In genomic region chr9:73162571-73163333, GRCm38 (mm10) we compare ENCODE assay signal across 8 mouse cellular contexts. TPM values are rescaled to one million over a fixed set of nuclear protein-coding genes. Genes with fewer than 3 reads are reported as not detected.
DNase-seq lines count a peak whose midpoint lies in the region; ATAC-seq and TF ChIP-seq lines count a peak whose summit lies in the region.

No protein-coding gene starts in this region.

- no peak overlapping the region for H3K27ac ChIP-seq in embryonic facial prominence, embryonic 13.5 days
- H3K27ac ChIP-seq in heart, embryonic 12.5 days (ENCODE audit: poor library complexity, severe bottlenecking): no peak overlapping the region
- H3K27ac ChIP-seq in kidney, postnatal 0 days: no peak overlapping the region
- no peak overlapping the region for H3K27ac ChIP-seq in liver, adult 2 months (replicated peaks; ENCODE audit: insufficient read depth, low read depth, low read length)
- H3K27ac ChIP-seq in stomach, embryonic 14.5 days (ENCODE audit: low read length): no peak overlapping the region

- no peaks in the 10 kb centered on the region for H3K36me3 ChIP-seq in embryonic facial prominence, embryonic 13.5 days
- no peaks in the 10 kb centered on the region for H3K36me3 ChIP-seq in heart, embryonic 12.5 days
- H3K36me3 ChIP-seq in kidney, postnatal 0 days (ENCODE audit: insufficient read depth, low read length): no peaks in the 10 kb centered on the region
- no peaks in the 10 kb centered on the region for H3K36me3 ChIP-seq in liver, adult 2 months (ENCODE audit: control insufficient read depth, insufficient read depth, low read length)
- H3K36me3 ChIP-seq in myocyte (ENCODE audit: control insufficient read depth, insufficient read depth): no peaks in the 10 kb centered on the region
- H3K36me3 ChIP-seq in stomach, embryonic 14.5 days (ENCODE audit: control insufficient read depth, insufficient read depth, low read length): no peaks in the 10 kb centered on the region

- TF ChIP-seq CTCF in kidney, postnatal 0 days (IDR thresholded peaks at IDR 0.05; ENCODE audit: low read depth): peak; percentile 93
- peak; percentile 52; the same call in 1 of the 2 replicates for TF ChIP-seq CTCF in liver, adult 2 months (IDR thresholded peaks at IDR 0.05; ENCODE audit: low read depth, low read length)

- no peak for ATAC-seq in embryonic facial prominence, embryonic 13.5 days (ENCODE audit: insufficient number of reproducible peaks, insufficient read depth, low FRiP score, low TSS enrichment, low read depth)
- no peak for ATAC-seq in heart, embryonic 12.5 days (ENCODE audit: insufficient number of reproducible peaks, low FRiP score)
- ATAC-seq in kidney, postnatal 0 days (replicated peaks; ENCODE audit: low FRiP score, low read depth): 0 out of 2 replicates have a peak, but pooled peaks have one; percentile 33
- no peak for ATAC-seq in stomach, embryonic 14.5 days (ENCODE audit: insufficient number of reproducible peaks, insufficient read depth, low FRiP score, low read depth)

- H3K4me2 ChIP-seq in embryonic facial prominence, embryonic 13.5 days: peak overlapping the region; percentile 60
- peak overlapping the region; percentile 68 for H3K4me2 ChIP-seq in heart, embryonic 12.5 days
- H3K4me2 ChIP-seq in kidney, postnatal 0 days (ENCODE audit: low read length): peak overlapping the region; percentile 50
- H3K4me2 ChIP-seq in myocyte (ENCODE audit: low read depth): peak overlapping the region; percentile 61
- peak overlapping the region; percentile 47 for H3K4me2 ChIP-seq in stomach, embryonic 14.5 days (replicated peaks; ENCODE audit: low read depth, low read length)

- peak overlapping the region; percentile 46; the same call in 1 of the 2 replicates for H3K9ac ChIP-seq in embryonic facial prominence, embryonic 13.5 days
- H3K9ac ChIP-seq in heart, embryonic 12.5 days: peak overlapping the region; percentile 71; the same call in 1 of the 2 replicates
- H3K9ac ChIP-seq in kidney, postnatal 0 days (ENCODE audit: low read depth, low read length): no peak overlapping the region
- no peak overlapping the region for H3K9ac ChIP-seq in liver, adult 2 months (ENCODE audit: low read depth, low read length)
- peak overlapping the region; percentile 21; the same call in 1 of the 2 replicates for H3K9ac ChIP-seq in stomach, embryonic 14.5 days (replicated peaks; ENCODE audit: low read depth, low read length)

- no peaks in the 10 kb centered on the region for H3K79me2 ChIP-seq in liver, adult 2 months (ENCODE audit: control insufficient read depth, insufficient read depth, low read length)
- no peaks in the 10 kb centered on the region for H3K79me2 ChIP-seq in myocyte (ENCODE audit: control insufficient read depth, insufficient read depth)

- TF ChIP-seq POLR2A in liver, adult 2 months (IDR thresholded peaks at IDR 0.05; ENCODE audit: extremely low read depth, insufficient read depth, low read length): no peak
- no peak for TF ChIP-seq POLR2A in myocyte (IDR thresholded peaks at IDR 0.05; ENCODE audit: insufficient read length, low read depth)

- 16% methylated on average over 26 of the region's 26 CpGs for WGBS in embryonic facial prominence, embryonic 13.5 days
- WGBS in heart, embryonic 12.5 days: 9% methylated on average over 26 of the region's 26 CpGs
- 14% methylated on average over 26 of the region's 26 CpGs for WGBS in kidney, postnatal 0 days
- 19% methylated on average over 26 of the region's 26 CpGs for WGBS in liver, adult 2 months
- 19% methylated on average over 26 of the region's 26 CpGs for WGBS in stomach, embryonic 14.5 days

- no peaks in the 10 kb centered on the region for H3K9me3 ChIP-seq in embryonic facial prominence, embryonic 13.5 days
- no peaks in the 10 kb centered on the region for H3K9me3 ChIP-seq in heart, embryonic 12.5 days (replicated peaks)
- no peaks in the 10 kb centered on the region for H3K9me3 ChIP-seq in kidney, postnatal 0 days (replicated peaks; ENCODE audit: low read length)
- no peaks in the 10 kb centered on the region for H3K9me3 ChIP-seq in stomach, embryonic 14.5 days (ENCODE audit: control insufficient read depth, low read depth, low read length)

- peak; percentile 71 for DNase-seq in 3T3-L1 (ENCODE audit: low read depth, low spot score)
- DNase-seq in adrenal gland, postnatal 25 days: peak; percentile 77
- peak; percentile 91 for DNase-seq in kidney, postnatal 0 days (ENCODE audit: low spot score)
- DNase-seq in liver, adult 2 months (ENCODE audit: extremely low read depth, low read depth, low spot score): peak; percentile 55

- H3K4me3 ChIP-seq in embryonic facial prominence, embryonic 13.5 days: peak overlapping the region; percentile 34
- peak overlapping the region; percentile 43 for H3K4me3 ChIP-seq in heart, embryonic 12.5 days
- no peak overlapping the region for H3K4me3 ChIP-seq in kidney, postnatal 0 days (replicated peaks; ENCODE audit: low read depth, low read length)
- H3K4me3 ChIP-seq in liver, adult 2 months (ENCODE audit: insufficient read depth, low read depth, low read length): no peak overlapping the region
- no peak overlapping the region for H3K4me3 ChIP-seq in myocyte
- peak overlapping the region; percentile 26; the same call in 1 of the 2 replicates for H3K4me3 ChIP-seq in stomach, embryonic 14.5 days (ENCODE audit: low read depth, low read length)

- no peaks in the 10 kb centered on the region for H3K4me1 ChIP-seq in embryonic facial prominence, embryonic 13.5 days
- H3K4me1 ChIP-seq in heart, embryonic 12.5 days (replicated peaks): peaks cover 6% of the 10 kb centered on the region
- H3K4me1 ChIP-seq in kidney, postnatal 0 days (replicated peaks; ENCODE audit: insufficient read depth, low read length): no peaks in the 10 kb centered on the region
- no peaks in the 10 kb centered on the region for H3K4me1 ChIP-seq in liver, adult 2 months (ENCODE audit: control insufficient read depth, insufficient read depth, low read length)
- H3K4me1 ChIP-seq in stomach, embryonic 14.5 days (ENCODE audit: control insufficient read depth, insufficient read depth, low read length): no peaks in the 10 kb centered on the region

- H3ac ChIP-seq in myocyte (ENCODE audit: control insufficient read depth, insufficient read length): no peak overlapping the region

- H3K27me3 ChIP-seq in embryonic facial prominence, embryonic 13.5 days: peaks cover 5% of the 10 kb centered on the region; the same call in 1 of the 2 replicates
- H3K27me3 ChIP-seq in heart, embryonic 12.5 days (replicated peaks): peaks cover 6% of the 10 kb centered on the region; the same call in 1 of the 2 replicates
- H3K27me3 ChIP-seq in kidney, postnatal 0 days (ENCODE audit: insufficient read depth, low read length): no peaks in the 10 kb centered on the region
- H3K27me3 ChIP-seq in liver, adult 2 months (ENCODE audit: control insufficient read depth, insufficient read depth, low read length): no peaks in the 10 kb centered on the region; the same call in 1 of the 2 replicates
- no peaks in the 10 kb centered on the region for H3K27me3 ChIP-seq in myocyte (ENCODE audit: control insufficient read depth, insufficient read depth, insufficient read length)
- no peaks in the 10 kb centered on the region for H3K27me3 ChIP-seq in stomach, embryonic 14.5 days (ENCODE audit: control insufficient read depth, insufficient read depth, low read length)

TF ChIP-seq in myocyte, 11 proteins besides CTCF, POLR2A, EP300 and RAD21:
- TF ChIP-seq SRF (IDR thresholded peaks at IDR 0.05; ENCODE audit: control insufficient read depth, insufficient read length, low read depth) (no peak), MYOD1 (IDR thresholded peaks at IDR 0.05; ENCODE audit: control insufficient read depth in 1 of 3, insufficient read length in 2 of 3, low read depth in 2 of 3) (no peak), USF1 (IDR thresholded peaks at IDR 0.05; ENCODE audit: low read depth) (no peak), POLR2AphosphoS2 (IDR thresholded peaks at IDR 0.05; ENCODE audit: insufficient read length, low read depth) (no peak), E2F4 (IDR thresholded peaks at IDR 0.05; ENCODE audit: insufficient read depth) (no peak), CEBPB (IDR thresholded peaks at IDR 0.05; ENCODE audit: insufficient read depth, poor library complexity, severe bottlenecking) (no peak), MYOG (IDR thresholded peaks at IDR 0.05; ENCODE audit: control insufficient read depth in 1 of 3, insufficient read depth in 1 of 3, insufficient read length in 2 of 3, low read depth in 2 of 3) (no peak), TCF12 (IDR thresholded peaks at IDR 0.05; ENCODE audit: insufficient read depth, poor library complexity, severe bottlenecking) (no peak), REST (IDR thresholded peaks at IDR 0.05; ENCODE audit: insufficient read depth, insufficient read length) (no peak), TCF3 (IDR thresholded peaks at IDR 0.05; ENCODE audit: insufficient read length, low read depth) (no peak)

RNA-seq across cellular contexts. Expression of gene Rsl24d1, which starts 49.5 kb away (rescaled TPM):
- total RNA-seq in adrenal gland, postnatal 25 days (2021): 60.6 and 64.2 TPM in 2 replicates
- polyA plus RNA-seq in embryonic facial prominence, embryonic 13.5 days (2015; fragmentation: Nextera tagmentation; extraction: Ambion mirVana): 141 and 144 TPM in 2 replicates
- polyA plus RNA-seq in heart, embryonic 12.5 days (2016; fragmentation: Nextera tagmentation; extraction: Ambion mirVana): 91.4 and 95.0 TPM in 2 replicates
- polyA plus RNA-seq in kidney, postnatal 0 days (2015; fragmentation: Nextera tagmentation; extraction: Ambion mirVana): 103 and 105 TPM in 2 replicates
- 31.3 and 34.9 TPM in 2 replicates for total RNA-seq in liver, adult 2 months (2014; rRNA removed)
- polyA plus RNA-seq in liver, adult 2 months (2012; rRNA removed): 11.2 and 11.9 TPM in 2 replicates
- polyA plus RNA-seq in myocyte (2012; fragmentation: generic; extraction: Trizol): 54.7 TPM
- polyA plus RNA-seq in stomach, embryonic 14.5 days (2014; fragmentation: Nextera tagmentation; extraction: Ambion mirVana): 111 and 114 TPM in 2 replicates

Comparison
In these comparisons a context has a peak if more than half of its experiments do, and no peak if none do; other contexts are left out.
1. H3K4me3 ChIP-seq: peak in embryonic facial prominence, embryonic 13.5 days (single experiment), heart, embryonic 12.5 days (single experiment) and stomach, embryonic 14.5 days (single experiment); none in kidney, postnatal 0 days (single experiment), liver, adult 2 months (single experiment) and myocyte (single experiment).
2. H3K9ac ChIP-seq: peak in embryonic facial prominence, embryonic 13.5 days (single experiment), heart, embryonic 12.5 days (single experiment) and stomach, embryonic 14.5 days (single experiment); none in kidney, postnatal 0 days (single experiment) and liver, adult 2 months (single experiment).
3. Peak in every context shown above with its lines, with median percentiles within 50 percentile points of each other: DNase-seq and H3K4me2 ChIP-seq.